Mouse (Mus musculus) midbrain, embryonic 14.5 days (tissue): ENCODE measurements around the gene Gm14409. TPM values are rescaled to one million over a fixed set of nuclear protein-coding genes. Genes with fewer than 3 reads are reported as not detected.

Experiments used
- polyA plus RNA-seq: library from polyadenylated mRNA; unstranded; fragments of >200 nt; fragmentation: Nextera tagmentation; extraction: Ambion mirVana; gene quantifications from 2 replicates; pipeline ENCODE4 v1.2.1, GENCODE M21; 2014

Gm14409 gene
- polyA plus RNA-seq, 1 experiment from 2014 or later = not detected

Other genes with a start within 250 kb of the Gm14409 start
- gene Gm14401, start 192.7 kb downstream of the Gm14409 start, polyA plus RNA-seq = 1.4 TPM in 1 of 2 replicates, not detected in the other
- 41.0 and 44.8 TPM in 2 replicates for gene Gm14410, start 60.6 kb downstream of the Gm14409 start, polyA plus RNA-seq
- gene Gm14412, start 57.3 kb upstream of the Gm14409 start, polyA plus RNA-seq = 0.41 and 0.54 TPM in 2 replicates
- 10.0 and 10.9 TPM in 2 replicates for gene Gm14418, start 131.3 kb upstream of the Gm14409 start, polyA plus RNA-seq
- gene Zfp970, start 197.7 kb upstream of the Gm14409 start, polyA plus RNA-seq = 7.7 and 9.3 TPM in 2 replicates
- 2.9 and 4.5 TPM in 2 replicates for gene Gm14403, start 231.2 kb upstream of the Gm14409 start, polyA plus RNA-seq